Mouse (Mus musculus): Measurements from ENCODE around the gene Il1rapl2. TPM values are rescaled to one million over a fixed set of nuclear protein-coding genes. Genes with fewer than 3 reads are reported as not detected.

Il1rapl2 gene
- total RNA-seq, 1 experiment: not detected

DNA sequence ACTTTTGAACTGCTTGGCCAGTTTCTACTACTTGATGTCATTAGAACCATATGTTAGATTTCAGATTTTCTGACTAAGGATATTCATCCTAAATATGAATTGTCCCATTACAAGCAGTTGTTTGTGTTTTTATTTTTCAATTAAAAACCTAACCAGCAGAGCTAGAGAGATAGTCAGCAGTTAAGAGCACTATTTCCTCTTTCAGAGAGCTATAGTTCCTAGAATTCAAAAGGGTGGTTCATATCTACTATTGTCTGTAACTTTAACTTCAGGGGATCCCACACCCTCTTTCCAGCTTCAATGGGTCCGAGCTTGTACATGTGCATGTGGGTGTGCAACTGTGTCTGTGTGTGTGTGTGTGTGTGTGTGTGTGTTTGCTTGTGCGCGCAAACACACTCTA, 472.7 kb downstream of the Il1rapl2 start:
- no peak overlapping the region for H3K27ac ChIP-seq (ENCODE audit: insufficient read depth, low read depth, low read length, poor library complexity, severe bottlenecking)
- no peak for DNase-seq (ENCODE audit: low read depth, low spot score)
- H3K9me3 ChIP-seq (ENCODE audit: control insufficient read depth, insufficient read depth, low read depth, low read length): no peaks in the 10 kb centered on the region
- TF ChIP-seq MAFK (IDR thresholded peaks at IDR 0.05; ENCODE audit: insufficient read depth, low read depth, low read length) (no peak), ZNF384 (IDR thresholded peaks at IDR 0.05; ENCODE audit: low read depth, low read length) (no peak), ZC3H11A (IDR thresholded peaks at IDR 0.05; ENCODE audit: borderline replicate concordance, low read depth, low read length) (no peak), CHD2 (IDR thresholded peaks at IDR 0.05; ENCODE audit: low read depth, low read length) (no peak), HCFC1 (IDR thresholded peaks at IDR 0.05; ENCODE audit: borderline replicate concordance, insufficient read depth, low read length) (no peak)
- in situ Hi-C loops (cut with MboI; ENCODE audit: low sequenced_read_pairs in 2 of 2, unreplicated experiment in 2 of 2): no loop called here
- no peak overlapping the region for H3K9ac ChIP-seq (ENCODE audit: insufficient read depth, low read depth, low read length, poor library complexity, severe bottlenecking)
- H3K4me3 ChIP-seq (ENCODE audit: insufficient read depth in 1 of 2, low read depth in 1 of 2, low read length in 2 of 2, poor library complexity in 1 of 2, severe bottlenecking in 1 of 2): no peak overlapping the region
- no peaks in the 10 kb centered on the region for H3K4me1 ChIP-seq (ENCODE audit: control insufficient read depth in 2 of 2, insufficient read depth in 2 of 2, low read length in 2 of 2, poor library complexity in 1 of 2)
- no peaks in the 10 kb centered on the region for H3K36me3 ChIP-seq (ENCODE audit: control insufficient read depth, insufficient read depth, low read length, poor library complexity, severe bottlenecking)

DNA sequence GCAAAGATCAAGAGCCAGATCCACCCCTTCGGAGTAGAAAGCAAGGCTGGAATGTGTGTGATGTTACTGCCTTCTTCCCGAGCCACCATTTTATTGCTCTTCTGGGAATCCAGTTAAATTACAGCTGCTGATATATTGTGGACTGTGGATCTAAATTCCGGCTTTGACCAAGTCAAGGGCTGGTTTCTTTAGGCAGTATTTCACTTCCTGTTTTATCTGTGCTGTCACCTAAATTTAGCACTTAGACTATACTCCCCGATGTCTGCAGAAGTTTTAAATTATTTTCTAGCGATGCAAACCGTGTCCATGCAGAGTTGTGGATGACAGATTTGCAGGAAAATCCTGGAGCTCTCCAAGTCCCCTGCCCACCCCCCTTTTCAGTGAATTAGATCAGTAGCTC, 533.5 kb downstream of the Il1rapl2 start:
- Histone ChIP-seq H3K9me3 (ENCODE audit: control insufficient read depth, insufficient read depth, low read depth, low read length) (no peaks in the 10 kb centered on the region), H3K4me3 (ENCODE audit: insufficient read depth in 1 of 2, low read depth in 1 of 2, low read length in 2 of 2, poor library complexity in 1 of 2, severe bottlenecking in 1 of 2) (no peak overlapping the region), H3K27ac (ENCODE audit: insufficient read depth, low read depth, low read length, poor library complexity, severe bottlenecking) (no peak overlapping the region), H3K9ac (ENCODE audit: insufficient read depth, low read depth, low read length, poor library complexity, severe bottlenecking) (no peak overlapping the region), H3K4me1 (ENCODE audit: control insufficient read depth in 2 of 2, insufficient read depth in 2 of 2, low read length in 2 of 2, poor library complexity in 1 of 2) (no peaks in the 10 kb centered on the region), H3K36me3 (ENCODE audit: control insufficient read depth, insufficient read depth, low read length, poor library complexity, severe bottlenecking) (no peaks in the 10 kb centered on the region)
- DNase-seq (ENCODE audit: low read depth, low spot score): no peak
- in situ Hi-C loops (cut with MboI; ENCODE audit: low sequenced_read_pairs in 2 of 2, unreplicated experiment in 2 of 2): no loop called here
- TF ChIP-seq CHD2 (IDR thresholded peaks at IDR 0.05; ENCODE audit: low read depth, low read length) (no peak), MAFK (IDR thresholded peaks at IDR 0.05; ENCODE audit: insufficient read depth, low read depth, low read length) (no peak), ZNF384 (IDR thresholded peaks at IDR 0.05; ENCODE audit: low read depth, low read length) (no peak), ZC3H11A (IDR thresholded peaks at IDR 0.05; ENCODE audit: borderline replicate concordance, low read depth, low read length) (no peak), HCFC1 (IDR thresholded peaks at IDR 0.05; ENCODE audit: borderline replicate concordance, insufficient read depth, low read length) (no peak)

DNA sequence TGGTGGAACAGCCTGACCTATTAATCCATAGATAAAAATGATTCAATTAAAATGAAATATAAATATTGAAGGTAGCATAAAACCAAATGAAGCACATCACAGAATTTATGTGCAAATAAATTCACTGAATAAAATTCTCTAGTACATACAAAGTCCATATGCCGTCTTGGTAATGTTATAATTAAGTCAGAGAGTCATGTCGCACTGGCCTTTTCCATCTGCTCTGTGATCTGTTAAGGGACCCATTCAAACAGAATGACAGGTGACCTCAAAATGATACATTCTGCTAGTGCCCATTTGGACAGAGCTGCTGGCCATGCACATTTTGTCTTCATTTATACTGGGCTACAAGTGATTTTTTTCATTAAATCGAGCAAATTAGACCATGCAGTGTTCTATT, 534.3 kb downstream of the Il1rapl2 start:
- in situ Hi-C loops (cut with MboI; ENCODE audit: low sequenced_read_pairs in 2 of 2, unreplicated experiment in 2 of 2): no loop called here
- Histone ChIP-seq H3K4me3 (ENCODE audit: insufficient read depth in 1 of 2, low read depth in 1 of 2, low read length in 2 of 2, poor library complexity in 1 of 2, severe bottlenecking in 1 of 2) (no peak overlapping the region), H3K9ac (ENCODE audit: insufficient read depth, low read depth, low read length, poor library complexity, severe bottlenecking) (no peak overlapping the region), H3K27ac (ENCODE audit: insufficient read depth, low read depth, low read length, poor library complexity, severe bottlenecking) (no peak overlapping the region), H3K4me1 (ENCODE audit: control insufficient read depth in 2 of 2, insufficient read depth in 2 of 2, low read length in 2 of 2, poor library complexity in 1 of 2) (no peaks in the 10 kb centered on the region), H3K36me3 (ENCODE audit: control insufficient read depth, insufficient read depth, low read length, poor library complexity, severe bottlenecking) (no peaks in the 10 kb centered on the region), H3K9me3 (ENCODE audit: control insufficient read depth, insufficient read depth, low read depth, low read length) (no peaks in the 10 kb centered on the region)
- no peak for TF ChIP-seq ZNF384 (IDR thresholded peaks at IDR 0.05; ENCODE audit: low read depth, low read length)
- no peak for TF ChIP-seq MAFK (IDR thresholded peaks at IDR 0.05; ENCODE audit: insufficient read depth, low read depth, low read length)
- TF ChIP-seq HCFC1 (IDR thresholded peaks at IDR 0.05; ENCODE audit: borderline replicate concordance, insufficient read depth, low read length): no peak
- TF ChIP-seq CHD2 (IDR thresholded peaks at IDR 0.05; ENCODE audit: low read depth, low read length): no peak
- TF ChIP-seq ZC3H11A (IDR thresholded peaks at IDR 0.05; ENCODE audit: borderline replicate concordance, low read depth, low read length): no peak
- DNase-seq (ENCODE audit: low read depth, low spot score): no peak

DNA sequence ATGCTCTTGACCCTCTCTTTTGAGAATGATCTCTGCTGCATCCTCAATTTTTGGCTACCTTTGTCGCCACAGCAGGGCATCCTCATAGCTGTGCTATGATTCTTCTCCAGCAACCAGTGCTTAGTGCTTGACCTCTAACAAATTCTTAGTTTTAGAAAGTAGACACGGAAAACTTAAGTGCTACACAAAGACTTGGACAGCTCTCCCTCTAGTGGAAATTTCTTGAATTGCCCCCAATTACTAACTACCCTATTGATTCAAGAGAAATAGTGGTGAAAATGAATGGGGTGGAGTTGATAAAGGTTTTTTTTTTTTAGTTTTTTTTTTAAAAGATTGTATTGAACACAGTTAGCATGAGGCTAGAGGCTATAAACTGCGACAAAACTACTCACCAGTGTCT, 599.7 kb downstream of the Il1rapl2 start:
- in situ Hi-C loops (cut with MboI; ENCODE audit: low sequenced_read_pairs in 2 of 2, unreplicated experiment in 2 of 2): no loop called here
- no peak overlapping the region for H3K9ac ChIP-seq (ENCODE audit: insufficient read depth, low read depth, low read length, poor library complexity, severe bottlenecking)
- no peak overlapping the region for H3K4me3 ChIP-seq (ENCODE audit: insufficient read depth in 1 of 2, low read depth in 1 of 2, low read length in 2 of 2, poor library complexity in 1 of 2, severe bottlenecking in 1 of 2)
- DNase-seq (ENCODE audit: low read depth, low spot score): no peak
- no peak overlapping the region for H3K27ac ChIP-seq (ENCODE audit: insufficient read depth, low read depth, low read length, poor library complexity, severe bottlenecking)
- H3K4me1 ChIP-seq (ENCODE audit: control insufficient read depth in 2 of 2, insufficient read depth in 2 of 2, low read length in 2 of 2, poor library complexity in 1 of 2): no peaks in the 10 kb centered on the region
- H3K9me3 ChIP-seq (ENCODE audit: control insufficient read depth, insufficient read depth, low read depth, low read length): no peaks in the 10 kb centered on the region
- H3K36me3 ChIP-seq (ENCODE audit: control insufficient read depth, insufficient read depth, low read length, poor library complexity, severe bottlenecking): no peaks in the 10 kb centered on the region
- TF ChIP-seq MAFK (IDR thresholded peaks at IDR 0.05; ENCODE audit: insufficient read depth, low read depth, low read length) (no peak), CHD2 (IDR thresholded peaks at IDR 0.05; ENCODE audit: low read depth, low read length) (no peak), HCFC1 (IDR thresholded peaks at IDR 0.05; ENCODE audit: borderline replicate concordance, insufficient read depth, low read length) (no peak)

DNA sequence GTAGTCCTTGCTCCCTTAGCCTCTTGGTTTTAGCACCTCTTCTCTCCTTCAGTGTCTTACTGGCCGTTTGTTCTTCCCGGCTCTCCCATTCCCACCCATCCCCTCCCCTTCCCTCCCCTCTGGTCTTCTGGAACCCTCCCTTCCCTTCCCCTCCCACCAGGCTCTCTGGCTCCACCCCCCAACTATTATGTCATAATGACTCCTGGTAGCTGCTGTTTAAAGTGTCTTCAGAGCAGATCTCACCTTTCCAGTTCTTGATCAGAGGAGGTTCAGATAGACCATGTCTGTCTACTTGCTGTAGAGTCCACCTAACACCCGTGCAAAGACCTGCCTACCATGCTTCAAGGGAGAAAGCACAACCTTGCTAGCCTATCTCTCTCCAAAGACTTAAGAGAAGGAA, 639.1 kb downstream of the Il1rapl2 start, which contains the start of gene Tex13a:
TSS of gene Tex13a (minus strand) at position 101 of the 400 bp plus-strand sequence.
- no peak within 1 kb of the TSS for H3K27ac ChIP-seq (ENCODE audit: insufficient read depth, low read depth, low read length, poor library complexity, severe bottlenecking)
- in situ Hi-C loops (cut with MboI; ENCODE audit: low sequenced_read_pairs in 2 of 2, unreplicated experiment in 2 of 2): no loop called here
- TF ChIP-seq CHD2 (IDR thresholded peaks at IDR 0.05; ENCODE audit: low read depth, low read length) (no peak), MAFK (IDR thresholded peaks at IDR 0.05; ENCODE audit: insufficient read depth, low read depth, low read length) (no peak), ZC3H11A (IDR thresholded peaks at IDR 0.05; ENCODE audit: borderline replicate concordance, low read depth, low read length) (no peak), HCFC1 (IDR thresholded peaks at IDR 0.05; ENCODE audit: borderline replicate concordance, insufficient read depth, low read length) (no peak), ZNF384 (IDR thresholded peaks at IDR 0.05; ENCODE audit: low read depth, low read length) (no peak)
- no peaks in the 10 kb centered on the region for H3K9me3 ChIP-seq (ENCODE audit: control insufficient read depth, insufficient read depth, low read depth, low read length)
- DNase-seq (ENCODE audit: low read depth, low spot score): no peak
- H3K4me1 ChIP-seq (ENCODE audit: control insufficient read depth in 2 of 2, insufficient read depth in 2 of 2, low read length in 2 of 2, poor library complexity in 1 of 2): no peaks in the 10 kb centered on the region
- H3K36me3 ChIP-seq (ENCODE audit: control insufficient read depth, insufficient read depth, low read length, poor library complexity, severe bottlenecking): no peaks in the 10 kb centered on the region
- no peak within 1 kb of the TSS for H3K4me3 ChIP-seq (ENCODE audit: insufficient read depth in 1 of 2, low read depth in 1 of 2, low read length in 2 of 2, poor library complexity in 1 of 2, severe bottlenecking in 1 of 2)
- no peak within 1 kb of the TSS for H3K9ac ChIP-seq (ENCODE audit: insufficient read depth, low read depth, low read length, poor library complexity, severe bottlenecking)

Data from ES-E14 (cell line).